Mouse (Mus musculus) cerebellum, adult 9-11 months (tissue): ENCODE measurements around the gene Ccnf.

Source experiments
- DNase-seq: peaks from one replicate; pipeline ENCODE4 v3.0.0; 2022

Ccnf gene

GRCm38 (mm10) chr17:24199252-24199651 is 52.0 kb downstream of the Ccnf start:
- peak; percentile 77 for DNase-seq

GRCm38 (mm10) chr17:24197032-24197824 is 54.1 kb downstream of the Ccnf start:
- peak; percentile 64 for DNase-seq

DNA sequence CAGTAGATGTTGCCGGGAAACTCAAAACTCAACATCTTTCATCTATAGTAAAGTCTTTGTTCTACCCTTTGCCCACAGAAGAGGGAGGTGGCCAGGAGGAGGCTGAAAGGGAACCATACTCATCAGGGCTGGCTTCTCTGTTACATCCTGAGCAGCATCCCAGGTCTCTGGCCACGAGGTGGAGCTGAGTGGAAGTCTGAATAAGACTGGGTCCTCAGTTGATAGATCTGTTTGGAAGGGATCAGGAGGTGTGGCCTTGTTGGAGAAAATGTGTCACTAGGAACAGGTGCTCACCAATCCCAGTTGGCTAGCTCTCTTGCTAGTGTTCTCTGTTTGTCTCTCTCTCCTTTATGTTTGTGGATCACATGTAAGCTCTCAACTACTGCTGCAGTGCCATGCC is 55.9 kb downstream of the Ccnf start:
- DNase-seq: no peak

DNA sequence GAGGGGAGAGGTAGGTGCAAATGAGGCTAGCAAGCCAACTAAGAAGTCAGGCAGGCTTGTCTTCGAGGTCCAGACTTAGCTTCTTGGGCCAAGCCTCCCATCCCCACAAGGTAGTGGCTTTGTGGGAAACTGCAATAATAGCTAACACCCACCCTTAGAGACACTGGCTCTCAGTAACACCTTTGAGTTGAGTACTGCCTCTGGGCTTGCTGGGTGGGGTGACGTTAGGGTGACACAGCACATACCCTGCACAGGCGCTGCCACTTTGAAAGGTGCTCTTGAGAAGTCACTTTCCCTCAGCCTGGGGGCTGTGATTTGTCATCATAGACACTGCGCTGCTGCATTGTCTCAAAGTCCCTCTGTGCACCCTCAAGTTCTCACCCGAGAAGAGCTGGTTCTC is 57.5 kb downstream of the Ccnf start:
- DNase-seq: no peak

DNA sequence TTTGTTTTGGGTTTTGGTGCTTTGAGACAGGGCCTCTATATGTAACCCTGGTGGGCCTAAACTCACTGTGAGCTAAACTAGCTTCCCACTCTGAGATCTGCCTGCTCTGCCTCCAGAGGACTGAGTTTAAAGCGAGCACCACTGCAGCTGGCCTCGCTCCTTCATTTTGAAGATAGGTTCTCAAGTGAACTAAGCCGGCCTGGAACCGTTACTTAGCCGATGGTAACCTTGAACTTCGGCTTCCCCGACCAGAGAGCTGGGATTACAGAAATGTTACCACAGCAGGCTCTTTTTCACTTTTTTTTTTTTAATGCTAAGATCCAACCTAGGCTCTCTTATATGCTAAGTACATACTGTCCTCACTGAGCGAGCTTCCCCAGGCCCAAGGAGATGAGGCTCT is 58.0 kb downstream of the Ccnf start:
- no peak for DNase-seq

DNA sequence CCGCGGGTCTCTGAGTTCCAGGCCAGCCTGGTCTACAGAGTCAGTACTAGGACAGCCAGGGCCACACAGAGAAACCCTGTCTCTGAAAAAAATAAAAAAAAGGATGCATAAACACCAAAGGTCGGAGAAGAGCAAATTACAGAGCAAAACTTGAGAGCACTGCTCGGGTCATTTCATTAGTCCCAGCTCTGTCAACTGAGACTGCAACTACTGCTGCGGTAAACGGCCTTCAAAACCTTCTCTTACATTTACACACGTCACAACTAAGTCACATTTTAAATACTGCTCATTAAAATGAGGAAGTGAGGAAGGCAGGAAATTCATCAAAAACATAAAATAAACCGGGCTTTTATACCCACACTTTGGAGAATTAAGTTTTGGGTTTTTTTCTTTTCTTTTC is 58.4 kb downstream of the Ccnf start:
- DNase-seq: no peak

DNA sequence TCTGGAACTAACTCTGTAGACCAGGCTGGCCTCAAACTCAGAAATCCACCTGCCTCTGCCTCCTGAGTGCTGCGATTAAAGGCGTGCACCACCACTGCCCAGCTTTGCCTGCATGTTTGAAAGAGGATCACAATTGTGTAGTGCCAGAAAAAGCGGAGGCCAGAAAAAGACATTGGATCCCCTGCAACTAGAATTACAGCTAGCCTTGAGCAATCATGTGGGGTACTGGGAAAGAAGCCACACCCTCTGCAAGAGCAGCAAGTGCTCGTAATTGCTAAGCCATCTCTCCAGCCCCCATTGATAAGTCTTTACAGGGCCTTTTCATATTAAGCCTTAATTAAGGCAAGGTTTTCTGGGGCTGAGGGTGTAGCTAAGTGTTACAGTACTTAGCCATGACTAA is 59.8 kb downstream of the Ccnf start:
- DNase-seq: no peak

GRCm38 (mm10) chr17:24190934-24191333 is 60.4 kb downstream of the Ccnf start:
- DNase-seq: no peak

GRCm38 (mm10) chr17:24174259-24174658 is 77.0 kb downstream of the Ccnf start:
- no peak for DNase-seq

DNA sequence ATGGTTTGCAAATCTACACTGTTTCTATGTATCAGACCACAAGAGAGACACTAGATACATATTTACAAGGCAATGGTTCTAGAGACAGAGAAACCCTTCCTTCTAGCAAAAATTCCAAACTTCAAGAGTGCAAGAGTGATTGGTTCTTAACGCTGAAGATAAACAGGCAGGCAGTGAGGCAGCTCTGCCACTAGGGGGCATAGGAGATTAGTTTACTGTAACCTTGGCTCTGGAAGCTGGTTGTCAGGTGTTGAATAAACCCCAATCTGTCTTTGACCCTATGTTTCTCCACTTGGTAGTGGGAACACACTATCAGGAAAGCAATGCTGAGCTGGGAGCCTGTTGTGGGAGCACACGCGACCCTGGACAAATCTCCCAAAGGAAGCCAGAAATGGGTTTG is 77.9 kb downstream of the Ccnf start:
- DNase-seq: peak; percentile 73
